Mouse (Mus musculus): ENCODE data around the gene Rabgap1l.
"Not testable (repeated sequence)": the region's sequence is repeated elsewhere in the genome, so short reads cannot be mapped to it uniquely, and the experiment has no call there.

Rabgap1l gene

GRCm38 (mm10) chr1:160692224-160693093 is 100.6 kb downstream of the Rabgap1l start:
- DNase-seq (ENCODE audit: low spot score), result peak; percentile 1

- no peak for DNase-seq (ENCODE audit: low spot score)
Measured at GRCm38 (mm10) chr1:160691196-160691590, 101.8 kb downstream of the Rabgap1l start.

DNA sequence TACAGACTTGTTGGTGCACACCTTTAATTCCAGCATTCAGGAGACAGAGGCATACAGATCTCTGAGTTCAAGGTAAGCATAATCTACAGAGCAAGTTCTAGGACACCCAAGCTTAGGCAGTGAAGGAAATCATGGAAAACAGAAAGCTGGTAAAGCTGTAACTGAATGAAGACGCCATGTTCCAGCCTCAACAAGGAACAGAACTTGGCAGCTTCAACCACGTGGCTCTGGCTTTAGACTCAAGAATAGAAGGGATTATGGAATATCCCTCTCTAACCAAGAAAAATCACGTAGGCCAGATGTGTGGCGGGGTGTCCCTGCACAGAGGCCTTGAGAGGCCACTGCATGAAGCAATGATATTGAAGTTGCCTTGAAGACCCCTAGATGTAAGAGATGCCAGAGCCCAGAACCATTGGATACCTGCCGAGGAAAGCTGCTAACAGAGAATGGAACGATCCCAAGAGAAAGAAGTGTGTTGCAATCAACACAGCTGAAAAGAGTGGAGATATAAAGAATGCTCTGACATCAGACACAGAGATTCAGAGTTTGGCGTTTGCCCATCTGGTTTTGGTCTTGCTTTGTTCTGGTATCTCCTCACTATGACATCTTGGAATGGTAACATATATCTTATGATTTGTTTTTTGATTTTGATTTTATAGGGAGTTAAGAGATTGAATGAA is 102.4 kb downstream of the Rabgap1l start:
- DNase-seq (ENCODE audit: low spot score), result no peak

- DNase-seq (ENCODE audit: low spot score), result no peak
Measured at GRCm38 (mm10) chr1:160689511-160689910, 103.5 kb downstream of the Rabgap1l start.

DNA sequence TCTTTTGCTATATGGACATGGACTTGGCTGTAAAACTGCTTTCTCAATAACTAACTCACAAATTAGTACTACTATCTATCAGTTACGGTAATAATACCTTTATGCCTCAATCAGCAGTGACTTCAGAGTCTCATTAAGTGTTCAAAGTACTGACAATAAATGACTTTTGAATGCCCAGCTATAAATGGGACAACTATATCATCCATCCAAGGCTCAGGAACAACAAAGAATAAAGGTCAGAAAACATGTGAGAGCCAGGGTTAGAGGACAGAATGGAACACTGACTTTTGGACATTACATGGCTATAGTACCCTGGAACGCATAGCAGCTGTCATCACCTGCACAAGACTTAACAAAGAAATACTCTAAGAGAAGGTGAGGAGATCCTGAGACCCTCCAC is 108.8 kb downstream of the Rabgap1l start:
- no peak for DNase-seq (ENCODE audit: low spot score)

GRCm38 (mm10) chr1:160681398-160682050 is 111.5 kb downstream of the Rabgap1l start:
- no peak for DNase-seq (ENCODE audit: low spot score)

GRCm38 (mm10) chr1:160674763-160675162 is 118.2 kb downstream of the Rabgap1l start:
- no peak for DNase-seq (ENCODE audit: low spot score)

DNA sequence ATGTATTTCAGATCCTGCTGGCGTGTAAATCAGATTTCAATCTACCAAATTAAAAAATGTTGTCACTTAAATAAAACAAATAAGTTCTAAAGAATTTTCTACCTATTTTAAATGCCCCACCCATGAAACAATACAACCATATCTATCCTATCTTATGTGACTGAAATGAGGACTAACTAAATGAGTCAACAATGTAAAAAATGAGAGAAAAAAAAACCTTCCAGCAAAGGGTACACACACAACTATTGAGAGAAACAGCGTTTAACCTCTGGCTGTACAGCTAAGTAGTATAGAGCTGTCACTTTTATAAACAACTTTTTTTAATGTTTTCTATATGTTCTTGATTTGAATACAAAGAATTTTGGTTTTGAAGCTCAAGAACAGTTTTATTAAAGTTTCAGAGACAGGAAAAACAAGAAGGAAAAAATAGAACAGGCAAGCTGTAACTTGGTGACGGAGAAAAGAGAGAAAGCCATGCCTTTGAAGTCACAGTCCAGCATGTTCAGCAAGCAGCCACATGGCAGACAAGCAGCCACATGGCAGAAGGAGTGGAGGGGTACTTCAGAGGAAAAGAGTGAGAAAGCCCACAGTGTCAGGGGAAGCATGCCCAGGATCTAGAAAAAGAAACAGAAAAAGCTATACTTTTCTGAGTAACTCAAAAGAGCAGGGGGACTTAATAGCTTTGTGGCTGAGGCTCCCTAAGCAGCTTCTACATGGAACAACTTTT is 120.8 kb downstream of the Rabgap1l start:
- DNase-seq (ENCODE audit: low spot score), result no peak

DNA sequence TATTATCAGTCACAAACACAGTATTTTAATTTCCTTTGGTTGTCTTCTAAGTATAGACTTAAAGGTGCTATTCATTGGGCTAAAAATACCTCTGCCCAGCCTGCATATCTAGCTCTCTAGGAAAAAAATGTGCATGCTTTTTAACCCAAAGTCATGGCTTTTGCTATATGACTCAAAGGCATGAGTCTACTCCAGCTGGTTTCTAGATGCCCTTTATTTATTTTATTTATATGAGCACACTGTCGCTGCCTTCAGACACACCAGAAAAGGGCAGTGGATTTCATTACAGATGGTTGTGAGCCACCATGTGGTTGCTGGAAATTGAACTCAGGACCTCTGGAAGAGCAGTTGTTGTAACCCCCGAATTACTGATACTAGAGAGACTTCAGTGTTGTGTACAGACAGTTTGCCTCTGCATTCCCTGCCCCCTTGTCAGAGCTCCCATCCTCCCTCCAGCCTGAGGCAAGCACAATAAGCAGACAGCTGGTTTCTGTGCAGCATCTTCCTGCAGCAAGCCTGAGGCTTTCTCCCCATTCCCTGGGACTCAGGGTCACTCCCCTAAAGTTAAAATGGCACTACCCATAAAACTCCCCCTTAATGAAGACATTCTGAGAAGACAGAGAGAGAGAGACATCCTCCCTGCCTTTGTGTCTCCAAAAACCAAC is 137.1 kb downstream of the Rabgap1l start:
- DNase-seq (ENCODE audit: low spot score), result no peak

GRCm38 (mm10) chr1:160651691-160652090 is 141.3 kb downstream of the Rabgap1l start:
- no peak for DNase-seq (ENCODE audit: low spot score)

DNA sequence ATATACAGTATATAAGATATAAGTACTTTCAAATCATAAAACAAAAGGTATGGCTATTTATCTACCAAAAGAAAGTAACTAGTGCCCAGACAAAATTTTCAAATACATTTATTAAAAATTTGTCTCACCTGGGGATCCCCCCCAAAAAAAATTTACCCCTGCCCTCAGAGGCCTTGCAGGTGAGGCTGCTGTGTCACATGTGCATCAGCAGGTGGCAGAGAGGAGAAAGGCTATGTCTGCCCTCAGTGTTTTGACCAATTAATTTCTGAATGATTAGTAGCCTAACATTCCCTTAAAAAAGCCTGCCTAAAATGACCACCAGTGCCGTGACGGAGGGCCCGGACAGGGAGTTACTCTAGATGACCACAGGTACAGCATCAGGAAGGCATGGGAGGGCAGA is 147.6 kb downstream of the Rabgap1l start:
- no peak for DNase-seq (ENCODE audit: low spot score)

DNA sequence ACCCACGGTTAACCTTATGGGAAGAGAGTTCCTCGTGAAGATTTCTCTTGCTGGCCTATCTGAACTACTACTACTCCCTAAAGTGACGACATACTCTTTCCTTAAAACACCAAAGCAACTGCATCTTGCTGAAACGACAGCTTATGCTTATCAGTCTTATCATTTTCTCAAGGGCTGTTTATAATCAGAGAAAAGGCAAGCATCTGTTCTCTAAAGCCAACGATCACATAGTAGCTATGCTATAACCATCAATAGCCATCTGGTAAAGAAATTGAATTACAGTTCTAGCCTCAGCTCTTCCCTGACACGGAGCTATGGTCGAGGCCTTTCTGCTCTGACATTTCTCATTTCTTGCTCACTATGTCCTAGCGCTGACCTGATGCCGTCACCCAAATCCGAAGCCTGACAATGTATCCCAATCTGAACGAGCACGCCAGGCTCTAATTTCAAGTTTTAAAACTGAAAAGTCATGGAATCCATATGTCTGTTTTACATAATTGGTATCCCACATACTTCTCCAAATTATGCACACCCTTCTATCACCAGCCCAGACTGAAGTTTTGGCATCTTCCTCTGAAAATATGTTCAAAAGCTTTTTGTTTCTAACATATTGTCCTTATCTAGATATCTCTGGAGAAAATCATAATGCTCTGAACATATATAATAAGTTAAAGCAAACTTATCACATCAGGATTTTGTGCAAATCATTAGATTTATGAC is 164.6 kb downstream of the Rabgap1l start:
- no peak for DNase-seq (ENCODE audit: low spot score)

GRCm38 (mm10) chr1:160624354-160625120 is 168.5 kb downstream of the Rabgap1l start:
- not testable (repeated sequence) for DNase-seq (ENCODE audit: low spot score)

DNA sequence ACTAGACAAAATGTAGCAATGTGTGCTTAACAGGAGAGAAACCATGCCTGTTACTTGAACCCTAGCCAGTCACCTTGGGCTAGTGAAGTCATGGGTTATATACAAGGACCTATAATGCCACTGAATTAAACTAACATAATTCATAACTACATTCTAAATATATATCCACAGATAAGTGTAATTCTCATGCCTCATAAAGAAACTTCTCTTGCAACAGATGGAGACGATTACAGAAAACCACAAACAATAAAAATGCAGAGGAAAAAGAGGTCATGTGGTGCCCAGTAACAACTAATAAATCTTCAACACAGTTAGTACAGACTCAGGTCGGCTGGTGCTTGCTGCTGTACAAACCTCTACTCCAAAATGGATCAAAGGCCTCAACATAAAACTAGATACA is 174.8 kb downstream of the Rabgap1l start:
- no peak for DNase-seq (ENCODE audit: low spot score)

- DNase-seq (ENCODE audit: low spot score), result no peak
Measured at GRCm38 (mm10) chr1:160606425-160606824, 186.6 kb downstream of the Rabgap1l start.

GRCm38 (mm10) chr1:160603312-160603711 is 189.7 kb downstream of the Rabgap1l start:
- not testable (repeated sequence) for DNase-seq (ENCODE audit: low spot score)

- no peak for DNase-seq (ENCODE audit: low spot score)
Measured at GRCm38 (mm10) chr1:160597369-160597768, 195.6 kb downstream of the Rabgap1l start.

GRCm38 (mm10) chr1:160596948-160597270 is 196.1 kb downstream of the Rabgap1l start:
- DNase-seq (ENCODE audit: low spot score), result no peak

- DNase-seq (ENCODE audit: low spot score), result no peak
Measured at GRCm38 (mm10) chr1:160596252-160596947, 196.6 kb downstream of the Rabgap1l start.

DNA sequence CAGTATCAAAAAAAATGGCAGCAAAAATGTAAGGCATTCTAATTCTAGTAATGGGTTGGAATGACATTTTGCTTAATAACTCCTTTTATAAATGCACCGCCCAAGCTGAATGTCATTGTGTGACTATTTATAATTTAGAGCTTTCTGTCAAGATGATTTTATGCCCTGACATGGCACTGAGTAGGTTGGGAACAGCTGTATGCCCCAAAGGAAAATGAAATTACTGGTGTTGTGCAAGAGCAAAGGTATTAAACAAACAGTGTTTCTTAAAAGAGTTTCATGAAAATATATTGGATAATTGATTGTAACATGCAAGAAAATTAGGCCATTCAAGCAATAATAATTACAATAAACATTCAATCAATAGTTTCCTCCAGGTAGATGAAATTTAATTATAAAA is 198.4 kb downstream of the Rabgap1l start:
- no peak for DNase-seq (ENCODE audit: low spot score)

Measured in layer of hippocampus, adult 9-10 months (tissue).